Mouse (Mus musculus) forelimb bud, embryonic 11.5 days (tissue): ENCODE measurements around the gene Ikzf1.

ENCODE experiments used
- DNase-seq: peaks from one replicate; pipeline ENCODE4 v3.0.0-alpha.2; 2012; ENCODE audit warnings: low read depth, low spot score

Gene Ikzf1

GRCm38 (mm10) chr11:11765414-11765813, 80.6 kb downstream of the Ikzf1 start:
- DNase-seq: no peak

DNA sequence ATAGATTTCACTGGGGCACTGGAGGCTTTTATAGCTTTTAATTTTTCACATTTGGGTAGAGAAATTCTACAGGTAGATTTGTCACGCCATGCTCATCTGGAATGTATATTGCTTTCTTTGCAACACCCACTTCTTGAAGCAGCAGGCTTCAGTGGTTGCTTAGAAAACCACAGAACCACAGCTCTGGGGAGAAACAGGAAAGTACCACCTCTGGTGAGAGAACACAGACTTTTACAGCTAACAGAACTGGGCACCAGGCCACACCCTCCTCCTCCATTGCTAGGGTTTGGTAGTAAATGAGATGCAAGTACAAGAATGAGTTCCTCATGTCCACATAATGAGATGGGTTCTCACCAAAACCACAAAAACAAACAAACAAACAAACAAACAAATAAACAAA, 81.3 kb downstream of the Ikzf1 start:
- DNase-seq: no peak

- DNase-seq: no peak
Measured at GRCm38 (mm10) chr11:11766736-11767135, 81.9 kb downstream of the Ikzf1 start.

DNA sequence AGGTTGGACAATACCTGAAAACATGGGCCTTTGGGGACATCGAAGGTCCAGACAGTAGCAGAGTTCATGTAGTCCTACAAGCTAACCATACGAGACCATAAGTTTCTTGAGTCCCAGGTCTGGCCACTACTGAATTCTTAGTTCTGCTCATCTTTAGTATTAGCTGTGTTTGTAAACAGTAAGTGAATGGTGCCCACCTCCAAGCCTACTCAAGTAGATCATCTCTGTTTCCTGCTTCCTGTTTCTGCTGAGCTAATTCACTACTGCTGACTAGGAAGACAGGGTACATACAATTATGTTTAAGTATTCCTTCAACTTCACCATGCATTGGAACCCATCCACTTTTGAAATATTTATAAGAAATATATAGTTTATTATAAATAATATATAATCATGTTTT, 83.3 kb downstream of the Ikzf1 start:
- no peak for DNase-seq

DNA sequence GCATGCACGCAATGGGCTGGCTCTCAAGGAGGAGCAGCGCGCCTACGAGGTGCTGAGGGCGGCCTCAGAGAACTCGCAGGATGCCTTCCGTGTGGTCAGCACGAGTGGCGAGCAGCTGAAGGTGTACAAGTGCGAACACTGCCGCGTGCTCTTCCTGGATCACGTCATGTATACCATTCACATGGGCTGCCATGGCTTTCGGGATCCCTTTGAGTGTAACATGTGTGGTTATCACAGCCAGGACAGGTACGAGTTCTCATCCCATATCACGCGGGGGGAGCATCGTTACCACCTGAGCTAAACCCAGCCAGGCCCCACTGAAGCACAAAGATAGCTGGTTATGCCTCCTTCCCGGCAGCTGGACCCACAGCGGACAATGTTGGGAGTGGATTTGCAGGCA, 84.5 kb downstream of the Ikzf1 start:
- no peak for DNase-seq

DNA sequence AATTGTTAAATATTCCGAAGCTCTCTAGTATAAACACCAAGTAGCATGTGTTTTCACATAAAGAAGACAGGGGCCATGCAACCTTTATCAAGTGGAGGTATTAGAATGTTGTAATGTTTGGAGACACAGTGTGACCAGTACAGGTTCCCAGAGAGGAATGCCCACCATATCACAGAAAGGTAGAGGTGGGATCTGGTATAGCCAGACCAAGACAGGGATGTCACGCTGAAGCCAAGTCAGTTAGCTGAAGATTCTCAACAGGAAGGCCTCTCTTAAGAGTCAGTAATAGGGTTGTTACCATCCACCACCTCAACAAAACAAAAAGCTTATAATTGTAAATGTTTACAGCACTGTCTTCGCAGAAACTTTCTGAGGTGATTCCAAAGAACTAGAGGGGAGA, 85.9 kb downstream of the Ikzf1 start:
- DNase-seq: no peak

DNA sequence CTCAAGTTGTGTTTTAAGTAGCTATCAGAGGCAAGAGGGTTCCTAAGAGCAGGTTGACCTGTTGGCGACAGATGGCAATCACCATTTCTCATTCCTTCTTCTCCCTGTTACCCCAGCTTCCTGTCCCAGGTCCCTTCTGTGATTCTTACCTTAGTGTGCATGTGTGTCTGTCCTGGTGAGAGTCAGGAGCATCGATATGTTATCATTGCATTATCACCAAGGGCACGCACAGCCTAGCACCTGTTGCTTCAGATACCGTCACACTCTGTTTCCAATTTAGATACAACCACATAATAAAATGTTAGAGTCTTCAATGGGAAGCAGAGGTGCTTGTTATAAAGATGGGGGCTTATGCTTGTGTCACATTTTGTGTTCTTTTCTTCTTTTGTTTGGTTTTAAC, 87.4 kb downstream of the Ikzf1 start:
- no peak for DNase-seq

DNA sequence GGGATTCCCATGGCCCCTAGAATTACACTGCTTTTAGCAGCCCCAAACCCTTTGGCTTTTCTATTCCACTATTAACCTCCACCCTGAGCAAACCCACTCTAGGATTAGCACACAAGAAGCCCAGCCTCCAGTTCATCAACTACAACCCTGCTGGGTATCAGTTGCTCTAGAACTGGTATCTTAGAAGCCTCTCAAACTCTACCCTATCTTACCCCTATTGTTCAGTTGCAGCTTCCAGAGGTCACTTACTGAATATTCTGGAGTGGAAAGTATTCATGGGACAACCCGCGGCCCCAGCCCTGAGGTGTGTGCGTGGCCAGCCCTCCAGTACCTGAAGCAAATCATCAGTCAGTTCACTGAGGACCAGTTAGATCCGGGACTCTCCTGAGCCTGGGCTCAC, 89.6 kb downstream of the Ikzf1 start:
- no peak for DNase-seq

DNA sequence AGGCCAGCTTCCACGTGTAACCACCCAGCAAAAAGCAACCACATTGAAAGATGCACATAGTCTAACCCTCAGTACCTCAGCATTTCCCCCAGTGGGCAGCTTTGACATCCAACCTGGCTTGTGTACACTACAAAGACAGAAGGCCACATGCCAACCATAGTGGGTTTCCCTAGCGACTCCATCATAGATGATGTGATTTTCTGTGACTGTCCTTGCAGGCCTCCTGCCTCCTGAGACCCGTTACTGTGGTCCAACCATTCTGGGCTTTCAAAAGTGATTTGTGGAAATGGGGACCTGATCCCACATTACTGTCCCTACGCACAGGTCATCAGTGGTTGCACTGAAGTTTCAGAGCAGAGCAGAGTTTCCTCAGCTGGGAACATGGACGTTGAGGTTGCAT, 90.1 kb downstream of the Ikzf1 start:
- DNase-seq: no peak

GRCm38 (mm10) chr11:11776071-11776821, 91.4 kb downstream of the Ikzf1 start:
- DNase-seq: no peak

GRCm38 (mm10) chr11:11776822-11777174, 92.0 kb downstream of the Ikzf1 start:
- no peak for DNase-seq

GRCm38 (mm10) chr11:11777246-11777645, 92.4 kb downstream of the Ikzf1 start:
- DNase-seq: no peak

- no peak for DNase-seq
Measured at GRCm38 (mm10) chr11:11777796-11778195, 93.0 kb downstream of the Ikzf1 start.

DNA sequence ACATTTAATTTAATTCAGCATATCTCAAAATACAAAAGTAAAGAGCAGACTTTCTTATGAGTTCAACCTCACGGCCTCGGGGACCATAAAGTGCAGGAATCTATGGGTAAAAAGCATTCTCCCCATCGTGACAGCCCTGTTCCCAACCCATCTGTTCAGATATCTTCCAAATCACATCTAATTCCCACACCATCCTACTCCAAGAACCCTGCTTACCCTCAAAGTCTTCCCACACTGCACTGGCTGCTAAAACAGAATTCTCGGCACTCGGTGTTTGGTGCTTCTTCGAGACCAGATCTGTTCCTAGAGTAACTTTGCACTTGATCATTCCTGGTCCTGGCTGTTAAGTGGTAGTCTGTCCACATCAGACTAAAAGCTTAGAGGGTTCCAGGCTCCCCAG, 93.5 kb downstream of the Ikzf1 start:
- DNase-seq: no peak

DNA sequence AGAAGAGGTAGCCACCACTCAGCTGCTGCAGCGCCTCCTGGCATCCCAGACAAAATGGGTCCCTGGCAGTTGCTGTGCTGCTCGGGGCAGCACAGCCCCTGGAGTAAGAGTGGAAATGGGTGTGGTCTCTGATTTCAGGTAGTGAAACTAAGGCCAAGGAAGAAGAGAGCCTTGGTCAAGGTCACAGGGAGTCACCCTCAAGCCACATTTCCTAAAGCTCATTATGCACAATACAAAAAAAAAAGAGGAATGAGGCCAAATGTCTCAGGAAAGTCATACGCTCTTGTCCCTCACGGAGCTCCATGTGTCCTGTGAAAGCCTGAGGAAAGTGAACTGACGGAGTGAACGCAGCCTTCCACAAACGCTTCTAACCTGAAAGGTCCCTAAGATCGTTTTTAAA, 96.9 kb downstream of the Ikzf1 start:
- DNase-seq: no peak

- DNase-seq: no peak
Measured at GRCm38 (mm10) chr11:11785457-11785856, 100.7 kb downstream of the Ikzf1 start.

DNA sequence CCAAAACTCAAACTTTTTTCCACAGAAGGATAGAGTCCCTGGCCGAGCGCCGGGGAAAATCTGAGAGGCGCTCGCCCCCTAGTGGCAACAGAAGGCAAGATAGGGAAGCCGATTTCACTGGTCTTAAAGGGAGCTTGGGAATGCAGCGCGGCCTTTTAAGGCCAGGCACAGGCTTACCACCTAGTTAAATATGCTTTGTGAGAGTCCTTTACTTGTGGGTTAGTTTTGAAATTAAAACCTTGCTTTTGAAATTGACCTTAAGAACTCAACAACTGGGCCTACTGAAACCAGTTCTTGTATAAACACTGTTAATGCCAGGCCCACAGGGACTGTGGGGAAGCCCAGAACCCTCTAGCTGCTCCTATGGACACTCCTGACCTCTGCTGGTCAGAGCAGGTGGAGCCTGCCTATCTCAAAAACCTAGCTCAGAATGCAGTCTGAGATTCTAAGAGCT, 103.7 kb downstream of the Ikzf1 start:
- DNase-seq: peak; percentile 83

DNA sequence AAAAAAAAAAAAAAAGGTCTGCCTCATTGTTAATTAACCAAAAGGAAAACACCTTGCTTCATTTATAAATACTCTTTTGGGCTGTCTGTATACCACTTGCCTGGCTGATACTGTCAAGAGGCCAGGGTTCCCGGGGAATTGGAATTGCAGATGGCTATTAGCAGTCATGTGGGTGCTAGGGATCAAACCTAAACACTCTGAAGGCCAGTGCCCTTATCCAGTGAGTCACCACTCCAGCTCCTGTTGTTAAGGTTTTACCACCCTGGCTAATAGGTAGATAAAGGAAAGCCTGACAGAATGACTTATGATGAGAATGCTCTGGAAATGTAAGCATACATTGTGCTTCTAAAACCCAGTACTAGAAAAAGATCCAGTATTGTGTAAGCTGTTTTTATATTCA, 109.8 kb downstream of the Ikzf1 start:
- DNase-seq: no peak

DNA sequence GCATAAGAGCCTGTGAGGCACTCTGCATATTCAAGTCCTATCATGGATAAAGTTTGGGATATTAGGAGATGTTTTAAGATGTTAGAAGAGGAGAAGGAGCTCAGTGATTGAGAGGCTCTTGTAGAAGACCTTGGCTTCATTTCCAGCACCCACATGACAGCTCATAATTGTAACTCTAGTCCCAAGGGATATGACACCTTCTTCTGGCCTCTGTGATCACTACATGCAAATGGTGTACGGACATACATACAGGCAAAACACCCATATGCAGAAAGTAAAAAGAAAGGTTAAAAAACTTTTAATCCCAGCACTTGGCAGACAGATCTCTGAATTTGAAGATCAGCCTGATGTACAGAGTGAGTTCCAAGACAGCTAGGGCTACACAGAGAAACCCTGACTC, 113.9 kb downstream of the Ikzf1 start:
- DNase-seq: no peak

- DNase-seq: no peak
Measured at GRCm38 (mm10) chr11:11800304-11800703, 115.5 kb downstream of the Ikzf1 start.

- no peak for DNase-seq
Measured at GRCm38 (mm10) chr11:11801067-11801466, 116.3 kb downstream of the Ikzf1 start.

GRCm38 (mm10) chr11:11804421-11804820, 119.6 kb downstream of the Ikzf1 start:
- no peak for DNase-seq

- DNase-seq: no peak
Measured at GRCm38 (mm10) chr11:11805951-11806350, 121.1 kb downstream of the Ikzf1 start.
